Comparison of ENCODE assay signal across 8 mouse cellular contexts in the genomic region with DNA sequence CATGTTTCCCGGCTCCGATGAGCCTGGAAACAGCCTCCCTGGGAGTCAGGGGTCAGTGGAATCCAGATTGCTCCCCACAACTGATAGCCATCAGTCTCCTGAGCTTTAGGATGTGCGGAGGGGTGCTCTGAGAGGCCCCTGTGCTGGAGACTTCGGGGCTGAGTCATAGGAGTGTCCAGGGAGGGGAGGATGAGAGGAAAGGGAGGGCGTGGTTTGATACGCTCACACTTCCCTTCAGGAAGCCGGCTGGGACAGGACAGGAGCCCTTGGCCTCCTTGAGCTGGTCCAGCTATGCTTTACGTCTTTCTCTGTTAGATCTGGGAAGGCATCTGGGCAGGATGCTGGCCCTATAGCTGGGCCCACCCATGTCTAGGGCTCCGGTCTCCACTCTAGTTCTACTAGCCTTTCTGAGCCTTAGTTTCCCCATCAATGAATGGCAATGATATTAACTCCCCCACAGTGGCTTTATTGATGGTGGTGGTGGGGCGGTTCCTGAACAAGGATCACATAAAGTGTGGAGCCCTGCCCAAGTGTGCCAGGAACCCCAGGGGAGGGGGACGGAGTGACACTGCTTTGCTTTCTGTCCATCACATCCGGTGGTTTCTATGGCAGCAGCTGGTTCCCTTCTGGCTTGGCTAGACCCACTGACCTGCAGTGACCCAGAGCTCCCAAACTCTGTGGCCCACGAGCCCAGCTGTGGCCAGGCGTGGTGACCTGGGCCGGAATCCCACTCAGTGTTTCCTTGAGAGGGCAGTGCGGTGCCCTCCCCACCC. TPM values are rescaled to one million over a fixed set of nuclear protein-coding genes. Genes with fewer than 3 reads are reported as not detected.
DNase-seq lines count a peak whose midpoint lies in the region; ATAC-seq lines count a peak whose summit lies in the region.

No protein-coding gene starts in this region.

- ATAC-seq in kidney, embryonic 14.5 days (ENCODE audit: low FRiP score, low TSS enrichment): peak; percentile 76
- no peak for ATAC-seq in activated CD4-positive, CD25-positive, alpha-beta regulatory T cell, adult 4 months
- no peak for ATAC-seq in forebrain, embryonic 14.5 days

- no peak overlapping the region for H3K4me3 ChIP-seq in kidney, embryonic 14.5 days (ENCODE audit: low read length)
- no peak overlapping the region for H3K4me3 ChIP-seq in forebrain, embryonic 14.5 days (ENCODE audit: low read depth, low read length)

- no peaks in the 10 kb centered on the region for H3K9me3 ChIP-seq in kidney, embryonic 14.5 days (ENCODE audit: control insufficient read depth, low read length)
- H3K9me3 ChIP-seq in forebrain, embryonic 14.5 days (replicated peaks; ENCODE audit: control insufficient read depth, low read length): no peaks in the 10 kb centered on the region

- peaks cover 27% of the 10 kb centered on the region for H3K4me1 ChIP-seq in kidney, embryonic 14.5 days (ENCODE audit: control insufficient read depth, insufficient read depth, low read length)
- H3K4me1 ChIP-seq in forebrain, embryonic 14.5 days (ENCODE audit: control insufficient read depth, insufficient read depth, low read length): no peaks in the 10 kb centered on the region

- H3K4me2 ChIP-seq in kidney, embryonic 14.5 days (replicated peaks; ENCODE audit: low read depth, low read length): no peak overlapping the region; the same call in 1 of the 2 replicates
- no peak overlapping the region for H3K4me2 ChIP-seq in forebrain, embryonic 14.5 days (ENCODE audit: low read length)

- no peaks in the 10 kb centered on the region for H3K36me3 ChIP-seq in kidney, embryonic 14.5 days (ENCODE audit: control insufficient read depth, insufficient read depth, low read length)
- no peaks in the 10 kb centered on the region for H3K36me3 ChIP-seq in forebrain, embryonic 14.5 days (ENCODE audit: control insufficient read depth, insufficient read depth, low read length)

- peak overlapping the region; percentile 75 for H3K27ac ChIP-seq in kidney, embryonic 14.5 days (ENCODE audit: low read depth, low read length)
- no peak overlapping the region for H3K27ac ChIP-seq in forebrain, embryonic 14.5 days (ENCODE audit: low read depth, low read length)

- no peak overlapping the region; the same call in 1 of the 2 replicates for H3K9ac ChIP-seq in kidney, embryonic 14.5 days (ENCODE audit: low read depth, low read length)
- no peak overlapping the region for H3K9ac ChIP-seq in forebrain, embryonic 14.5 days (ENCODE audit: low read length)

- DNase-seq in embryo, embryonic 11 days: peak; percentile 71
- DNase-seq in heart, adult 9 months (ENCODE audit: low spot score in 2 of 2): peak; percentile 62 to 73
- peak; percentile 83 for DNase-seq in lung, postnatal 10 days
- no peak for DNase-seq in right cerebral cortex, postnatal 36 days (ENCODE audit: low spot score in 2 of 2)
- no peak for DNase-seq in forebrain, embryonic 14.5 days (ENCODE audit: low spot score)
- no peak for DNase-seq in spleen, adult 18-20 months

- H3K27me3 ChIP-seq in kidney, embryonic 14.5 days (ENCODE audit: control insufficient read depth, insufficient read depth, low read length): no peaks in the 10 kb centered on the region
- H3K27me3 ChIP-seq in forebrain, embryonic 14.5 days (replicated peaks; ENCODE audit: control insufficient read depth, insufficient read depth, low read length): no peaks in the 10 kb centered on the region

- 8% methylated on average over 16 of the region's 16 CpGs for WGBS in kidney, embryonic 14.5 days
- WGBS in forebrain, embryonic 14.5 days: 70% methylated on average over 16 of the region's 16 CpGs

RNA-seq across cellular contexts. Expression of gene Gm572, which starts 33.3 kb away (rescaled TPM):
- not detected in 2 replicates for polyA plus RNA-seq in kidney, embryonic 14.5 days (2014; fragmentation: Nextera tagmentation; extraction: Ambion mirVana)
- polyA plus RNA-seq in activated CD4-positive, CD25-positive, alpha-beta regulatory T cell, adult 4 months (2017; shearing (Covaris generic)): not detected
- polyA plus RNA-seq in forebrain, embryonic 14.5 days (2014; fragmentation: Nextera tagmentation; extraction: Ambion mirVana): not detected in 2 replicates

RNA-seq across cellular contexts. Expression of gene Tardbp, which starts 49.6 kb away (rescaled TPM):
- polyA plus RNA-seq in kidney, embryonic 14.5 days (2014; fragmentation: Nextera tagmentation; extraction: Ambion mirVana): 183 TPM in 2 replicates
- polyA plus RNA-seq in activated CD4-positive, CD25-positive, alpha-beta regulatory T cell, adult 4 months (2017; shearing (Covaris generic)): 100 to 1,000 TPM; 149 to 181 TPM
- 127 and 131 TPM in 2 replicates for polyA plus RNA-seq in forebrain, embryonic 14.5 days (2014; fragmentation: Nextera tagmentation; extraction: Ambion mirVana)

Comparison
In these comparisons a context has a peak if more than half of its experiments do, and no peak if none do; other contexts are left out.
1. DNase-seq: peak in embryo, embryonic 11 days (single experiment), heart, adult 9 months (2 of 2) and lung, postnatal 10 days (single experiment); none in right cerebral cortex, postnatal 36 days (0 of 2), forebrain, embryonic 14.5 days (single experiment) and spleen, adult 18-20 months (0 of 2).